Mouse (Mus musculus) testis, postnatal 10 days (tissue): ENCODE measurements around the gene Aoc1.
"Not testable (repeated sequence)": the region's sequence is repeated elsewhere in the genome, so short reads cannot be mapped to it uniquely, and the experiment has no call there.

Experiments used
- DNase-seq: peaks from one replicate; pipeline ENCODE4 v3.0.0; 2021; ENCODE audit warnings: low spot score

Gene Aoc1

DNA sequence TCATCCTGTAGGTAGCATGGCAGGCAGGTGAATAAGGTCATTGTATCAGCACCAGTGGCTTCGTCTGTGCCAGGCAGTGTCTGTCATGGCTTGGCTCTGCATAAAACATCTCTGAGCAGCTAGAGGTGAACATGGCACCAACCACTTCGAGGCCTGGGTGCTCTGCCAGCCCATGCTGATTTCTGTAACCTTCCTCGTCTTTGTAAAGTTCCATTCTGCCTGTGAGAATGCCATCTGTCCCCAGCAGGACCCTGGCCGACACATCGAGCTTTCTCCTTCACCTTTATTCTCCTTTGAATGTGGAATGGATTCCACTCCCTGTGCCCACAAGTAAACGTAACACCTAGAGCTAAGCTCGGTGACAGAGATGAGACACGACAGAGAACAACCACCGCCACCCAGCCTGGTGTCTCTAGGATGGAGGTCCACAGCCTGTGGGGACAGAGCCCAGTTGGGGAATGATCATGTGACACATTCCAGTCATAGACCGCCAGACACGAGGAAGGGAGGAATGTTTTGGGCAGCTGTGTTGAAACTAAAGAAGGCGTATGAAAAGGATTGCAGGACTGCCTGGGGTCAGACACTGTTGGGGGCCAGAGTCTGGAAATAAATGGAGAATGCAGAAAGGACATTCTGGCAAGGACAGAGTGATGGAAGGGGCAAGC is 10.9 kb upstream of the Aoc1 start:
- peak; percentile 26 for DNase-seq

DNA sequence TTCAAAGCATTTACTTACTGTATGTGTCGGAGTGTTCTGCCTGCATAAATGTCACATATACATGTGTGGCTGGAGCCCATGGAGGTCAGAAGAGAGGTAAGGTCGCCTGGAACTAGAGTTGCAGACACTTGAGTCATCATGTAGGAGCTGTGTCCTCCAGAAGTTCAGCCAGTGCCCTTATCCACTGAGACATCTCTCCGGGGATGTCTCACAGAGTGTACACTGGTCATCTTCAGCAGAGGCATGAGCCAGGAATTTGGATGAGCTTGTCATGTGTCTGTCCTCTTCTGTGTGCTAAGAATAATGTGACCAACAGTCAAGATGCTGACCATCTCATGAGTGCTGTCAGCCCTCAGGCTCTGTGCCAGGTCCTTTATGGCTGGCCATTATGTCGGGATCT is 9.9 kb upstream of the Aoc1 start:
- DNase-seq: peak; percentile 30

DNA sequence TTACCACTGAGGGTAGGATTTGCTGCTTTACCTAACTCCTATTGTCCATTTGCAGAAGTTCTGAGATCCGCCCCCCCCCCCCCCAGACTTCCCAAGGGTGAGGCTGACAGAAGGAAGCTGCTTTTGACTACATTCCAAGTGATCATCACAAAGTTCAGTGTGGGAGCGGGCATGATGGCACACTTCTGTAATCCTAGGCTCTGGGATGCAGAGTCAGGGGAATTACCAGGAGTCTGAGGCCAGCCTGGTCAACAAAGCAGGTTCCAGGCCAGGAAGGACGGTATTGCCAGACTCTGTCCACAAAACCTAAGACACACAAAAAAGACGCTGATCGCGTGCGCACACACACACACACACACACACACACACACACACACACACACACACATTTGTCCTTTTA is 9.2 kb upstream of the Aoc1 start:
- peak; percentile 23 for DNase-seq

DNA sequence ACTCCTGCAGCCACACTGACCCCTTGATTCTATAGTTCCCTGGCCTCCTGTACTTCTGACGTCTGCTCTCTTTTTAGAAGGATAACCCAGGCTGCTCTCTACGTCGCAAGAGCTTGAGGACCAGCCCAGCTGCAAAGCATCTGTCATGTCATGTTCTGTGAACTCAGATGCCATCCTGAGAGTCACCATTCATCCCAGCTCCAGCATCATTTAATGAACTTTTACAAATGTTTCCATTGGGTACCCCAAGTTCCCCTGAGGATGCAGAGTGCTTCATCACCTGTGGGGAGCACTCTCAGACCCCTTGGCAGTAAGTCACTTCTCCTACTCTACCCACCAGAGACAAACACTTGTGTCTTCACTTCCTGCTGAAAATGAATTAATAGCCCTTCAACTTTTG is 8.5 kb upstream of the Aoc1 start:
- DNase-seq: peak; percentile 19

DNA sequence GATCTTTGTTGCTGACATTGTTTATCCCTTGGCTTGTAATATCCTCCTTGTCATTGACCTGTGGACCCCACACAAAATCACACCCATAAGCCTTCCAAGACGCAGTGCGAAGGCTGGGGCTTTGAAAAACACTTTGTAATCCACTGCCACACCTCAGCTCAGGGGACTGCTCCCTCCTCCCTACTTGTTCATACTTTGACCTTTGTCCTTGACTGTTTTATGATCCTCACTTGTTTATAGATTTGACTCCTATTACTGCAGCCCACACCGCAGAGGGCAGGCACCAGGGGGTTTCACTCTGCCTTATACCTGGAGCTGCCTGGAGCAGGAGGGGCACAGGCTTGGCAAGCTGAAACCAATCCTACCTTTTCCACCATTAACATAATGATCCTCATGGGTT is 8.0 kb upstream of the Aoc1 start:
- peak; percentile 16 for DNase-seq

DNA sequence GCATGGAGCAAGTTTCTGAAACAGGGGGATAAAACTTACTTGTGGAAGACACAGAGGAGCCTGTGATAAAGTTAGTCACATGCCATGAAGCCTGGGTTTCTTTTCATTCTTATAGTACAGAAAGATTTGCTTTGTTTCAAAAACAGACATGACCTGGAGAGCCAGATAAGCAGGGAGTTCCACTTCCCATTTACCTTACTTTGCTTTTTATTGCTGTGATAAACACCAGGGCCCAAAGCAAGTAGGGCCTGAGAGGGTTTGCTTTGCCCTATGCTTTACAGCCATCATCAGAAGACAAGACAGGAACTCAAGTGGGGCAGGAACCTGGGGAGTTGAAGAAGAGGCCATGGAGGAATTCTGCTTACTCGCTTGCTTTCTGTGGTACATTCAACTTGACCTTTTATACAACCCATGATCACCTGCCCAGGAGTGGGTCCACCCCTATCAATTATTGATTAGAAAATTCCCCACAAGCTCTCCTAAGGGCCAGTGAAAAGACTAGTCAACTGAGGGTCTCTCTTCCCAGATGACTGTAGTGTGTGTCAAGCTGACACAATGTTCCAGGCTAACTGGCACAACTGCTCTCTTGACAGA is 7.4 kb upstream of the Aoc1 start:
- DNase-seq: peak; percentile 7

DNA sequence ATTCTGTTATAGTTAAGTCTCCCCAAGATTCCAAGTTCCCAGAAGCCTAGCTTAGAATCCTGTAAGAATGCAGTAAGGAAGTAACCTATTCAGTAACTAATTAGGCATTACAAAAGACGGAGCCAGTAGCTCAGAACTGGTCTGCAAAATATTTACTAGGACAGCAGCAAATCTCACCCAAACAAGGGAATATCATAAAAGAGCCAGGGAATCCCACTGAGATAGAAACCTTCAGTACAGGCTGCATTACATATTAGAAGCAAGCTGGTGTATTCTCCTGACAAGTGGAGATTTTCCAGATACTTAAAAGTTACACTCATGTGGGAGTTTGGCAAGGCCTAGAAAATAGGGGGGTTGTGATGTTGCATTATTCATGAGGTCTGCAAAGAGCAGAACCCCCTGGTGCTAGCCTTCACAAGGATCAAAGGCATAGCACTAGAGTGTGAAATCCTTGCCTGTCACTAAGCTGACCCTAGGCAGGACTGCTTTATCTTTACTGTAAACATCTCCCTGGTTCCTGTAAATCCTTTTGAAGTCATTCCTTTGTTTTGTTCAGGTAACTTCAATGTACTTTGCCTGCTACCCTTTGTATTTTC is 6.2 kb upstream of the Aoc1 start:
- peak; percentile 1 for DNase-seq

DNA sequence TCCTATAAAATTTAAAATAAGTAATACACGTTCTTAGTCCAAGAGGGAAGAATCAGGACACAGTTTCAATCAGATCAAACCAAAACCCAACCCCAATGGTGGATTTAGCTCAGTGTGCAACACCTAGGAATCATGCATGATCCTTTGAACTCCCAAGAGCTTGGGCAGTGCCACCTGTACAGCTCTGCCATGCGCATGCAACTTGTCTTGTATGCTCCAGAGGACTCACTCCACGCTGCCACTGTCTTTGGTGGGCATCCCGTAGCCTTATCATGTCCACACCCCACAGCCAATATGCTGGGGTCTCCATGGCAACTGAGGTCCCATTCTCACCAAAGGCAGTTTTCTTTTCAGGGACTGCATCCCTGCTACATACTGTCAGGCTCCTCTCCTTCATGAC is 5.5 kb upstream of the Aoc1 start:
- DNase-seq: peak; percentile 25

DNA sequence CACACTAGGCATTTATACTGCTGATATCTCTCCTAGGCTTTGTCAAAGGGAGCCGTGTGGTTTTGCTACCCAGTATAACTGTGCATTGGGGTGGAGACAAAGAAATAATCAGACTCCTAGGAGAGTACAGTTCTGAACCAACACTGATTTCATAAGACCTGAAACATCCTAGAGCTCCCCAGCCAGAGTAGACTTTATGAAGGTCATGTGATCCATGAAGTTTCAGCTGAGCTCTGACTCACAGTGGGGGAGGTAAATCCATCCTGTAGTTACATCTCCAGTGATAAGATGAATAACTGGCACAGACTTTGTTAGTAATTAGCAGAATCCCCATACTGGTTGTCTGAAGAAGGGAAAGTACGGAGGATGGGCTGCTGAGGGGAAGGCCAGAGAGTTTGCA is 2.9 kb upstream of the Aoc1 start:
- no peak for DNase-seq

DNA sequence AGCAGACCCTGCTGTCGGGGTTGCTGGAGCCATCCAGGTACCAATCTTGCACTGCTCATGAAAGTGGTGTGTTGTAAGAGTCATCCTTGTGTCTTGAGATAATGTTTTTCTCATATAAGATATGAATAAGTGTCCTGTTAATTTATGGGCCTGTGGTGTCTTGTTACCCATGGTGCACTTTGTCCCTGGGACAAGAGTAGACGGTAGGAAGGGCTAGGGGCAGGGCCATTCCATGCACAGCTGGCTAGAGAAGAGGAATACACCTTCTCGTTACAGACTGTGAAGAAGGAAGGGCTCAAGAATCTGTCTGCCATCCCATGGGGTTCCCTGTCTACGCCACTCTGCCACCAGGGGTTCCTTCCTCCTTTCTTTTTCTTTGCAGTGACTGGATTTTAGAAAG is 1.9 kb downstream of the Aoc1 start:
- DNase-seq: no peak

DNA sequence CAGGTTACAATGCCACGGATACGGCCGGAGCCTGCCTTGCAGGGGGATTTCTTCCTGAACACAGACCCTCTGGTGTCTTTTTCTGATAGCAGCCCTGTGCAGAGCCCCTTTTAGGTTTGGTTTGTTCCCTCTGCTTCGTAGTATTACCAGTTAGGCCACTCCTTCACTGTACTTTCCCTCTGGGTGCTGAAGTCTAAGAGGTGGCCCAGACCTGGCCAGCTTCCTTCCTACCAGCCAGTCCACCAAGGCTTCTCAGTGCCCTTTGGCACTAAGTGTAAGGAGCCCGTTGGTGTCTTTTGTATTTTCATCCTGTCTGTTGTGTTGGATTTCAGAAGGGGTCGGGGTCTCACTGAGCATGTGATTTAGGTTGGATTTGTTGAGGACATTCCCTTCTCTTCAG is 2.8 kb downstream of the Aoc1 start:
- no peak for DNase-seq

DNA sequence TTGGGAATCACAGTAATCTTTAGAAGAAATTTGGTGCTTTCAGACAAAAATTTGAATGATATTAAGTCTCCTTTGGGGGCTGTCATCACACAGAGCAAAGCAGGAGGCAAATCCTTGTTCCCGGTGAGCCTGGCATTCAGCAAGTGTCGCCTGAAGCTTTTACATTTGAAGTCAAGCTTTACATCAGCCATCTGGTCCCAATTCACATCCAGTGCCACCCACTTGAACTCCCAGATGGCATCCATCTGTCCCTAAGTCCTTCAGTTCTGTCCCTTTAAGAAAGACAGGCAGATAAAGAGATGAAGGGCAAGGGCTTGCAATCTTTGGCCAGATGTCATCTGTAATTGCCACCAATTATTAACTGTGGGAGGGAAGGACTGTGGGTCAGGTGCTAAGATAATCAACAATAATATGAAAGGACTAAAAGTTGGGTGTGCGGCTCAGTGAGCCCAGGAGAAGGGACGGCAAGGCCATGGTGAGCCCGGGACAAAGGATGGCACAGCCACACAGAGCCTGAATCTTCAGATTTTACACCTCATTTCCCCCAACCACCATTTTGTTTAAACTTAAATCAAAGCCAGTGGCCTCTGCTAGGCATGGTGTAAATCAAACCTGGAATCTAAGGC is 3.9 kb downstream of the Aoc1 start:
- no peak for DNase-seq

DNA sequence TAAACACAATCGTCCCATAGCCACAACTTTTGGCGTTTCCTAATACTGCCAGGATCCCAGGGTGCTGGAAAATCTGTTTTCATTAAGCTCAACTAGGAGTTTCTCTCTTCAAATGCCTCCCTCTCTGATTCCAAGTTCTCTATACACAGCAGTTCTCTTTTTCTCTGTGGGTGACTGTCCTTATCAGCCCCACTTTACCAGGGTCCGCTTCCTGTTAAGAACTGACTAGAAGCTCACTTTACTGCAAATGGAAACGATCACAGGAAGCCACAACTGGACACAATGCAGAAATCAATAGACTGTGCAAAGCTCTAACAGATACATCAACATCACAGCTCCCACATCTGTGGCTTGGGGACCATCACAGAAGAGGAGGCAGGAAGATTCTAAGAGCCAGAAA is 21.5 kb downstream of the Aoc1 start:
- peak; percentile 1 for DNase-seq

DNA sequence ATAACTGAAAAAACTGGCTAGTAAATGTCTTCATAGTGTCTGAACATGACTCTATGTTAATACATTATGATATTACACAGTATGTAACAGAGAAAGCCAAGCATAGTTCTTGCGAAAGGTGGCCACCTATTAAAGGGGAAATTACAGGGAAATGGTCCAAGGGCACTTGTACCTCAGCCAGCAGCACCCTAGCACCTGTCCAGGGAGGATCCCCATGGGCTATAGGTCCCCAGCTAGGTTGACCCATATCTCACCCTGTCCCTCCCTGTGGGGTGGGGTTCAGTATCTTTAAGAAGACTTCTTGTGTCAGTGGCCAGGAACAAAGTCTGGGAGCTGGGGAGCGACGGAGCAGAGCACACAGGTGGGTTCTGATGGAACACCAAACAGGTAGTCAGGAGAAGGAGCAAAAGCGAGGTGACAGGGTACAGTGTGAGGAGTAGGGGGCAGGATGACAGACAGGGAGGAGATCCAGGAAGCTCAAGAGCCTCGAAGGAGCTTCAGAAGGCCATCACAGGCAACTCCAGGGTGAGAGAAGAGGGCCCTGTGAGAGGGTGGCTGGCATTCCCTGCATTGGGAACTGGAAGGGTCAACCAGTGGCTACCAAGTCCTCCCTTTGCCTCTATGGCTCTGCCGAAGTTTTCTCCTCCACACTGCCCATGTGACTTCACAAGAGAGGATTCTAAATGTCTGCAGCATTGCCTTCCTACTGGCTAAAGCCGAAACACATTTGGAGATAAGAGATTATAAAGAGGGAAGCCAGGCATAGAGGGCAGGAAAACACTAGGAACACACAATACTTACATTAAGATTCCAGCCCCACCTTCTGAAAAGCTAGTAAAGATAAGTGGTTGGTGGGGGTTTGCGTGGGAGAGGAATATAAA is 22.5 kb downstream of the Aoc1 start:
- peak; percentile 31 for DNase-seq

DNA sequence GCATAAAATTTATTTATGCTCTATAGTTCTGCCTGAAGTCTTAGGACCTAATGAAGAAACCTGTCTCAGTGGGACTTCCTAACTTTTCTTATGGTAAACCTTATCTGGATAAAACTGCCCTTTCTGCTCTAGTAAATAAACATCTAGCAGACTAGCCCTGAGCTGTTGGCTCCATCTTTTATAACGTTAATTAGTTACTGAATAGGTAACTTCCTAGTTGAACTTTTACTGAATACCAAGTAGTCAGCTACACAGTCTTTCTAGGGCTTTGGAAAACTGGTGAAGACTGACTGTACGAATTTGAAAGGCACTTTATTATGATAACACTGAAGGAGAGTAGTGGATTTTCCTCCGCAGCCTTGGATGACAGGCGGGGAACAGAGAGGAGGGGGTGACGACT is 23.2 kb downstream of the Aoc1 start:
- no peak for DNase-seq

DNA sequence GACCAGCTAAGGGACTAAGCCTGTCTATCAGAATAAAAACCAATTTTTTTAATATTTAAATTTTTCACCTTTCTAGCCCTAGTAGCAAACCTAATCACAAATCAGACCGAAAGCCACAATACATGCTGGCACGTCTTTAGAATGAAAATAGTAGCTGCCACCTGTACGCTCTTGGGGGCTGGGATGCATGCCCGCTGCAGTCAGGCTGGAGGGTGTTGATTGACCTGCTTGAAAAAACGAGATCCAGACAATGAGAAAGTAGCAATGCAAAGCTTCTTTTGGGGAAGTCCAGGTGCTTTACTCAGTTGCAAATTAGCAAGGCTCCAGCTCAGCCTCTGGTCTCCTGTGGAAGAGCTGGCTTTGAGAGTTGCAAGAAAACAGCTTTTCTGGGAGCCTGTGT is 24.3 kb downstream of the Aoc1 start:
- peak; percentile 17 for DNase-seq

DNA sequence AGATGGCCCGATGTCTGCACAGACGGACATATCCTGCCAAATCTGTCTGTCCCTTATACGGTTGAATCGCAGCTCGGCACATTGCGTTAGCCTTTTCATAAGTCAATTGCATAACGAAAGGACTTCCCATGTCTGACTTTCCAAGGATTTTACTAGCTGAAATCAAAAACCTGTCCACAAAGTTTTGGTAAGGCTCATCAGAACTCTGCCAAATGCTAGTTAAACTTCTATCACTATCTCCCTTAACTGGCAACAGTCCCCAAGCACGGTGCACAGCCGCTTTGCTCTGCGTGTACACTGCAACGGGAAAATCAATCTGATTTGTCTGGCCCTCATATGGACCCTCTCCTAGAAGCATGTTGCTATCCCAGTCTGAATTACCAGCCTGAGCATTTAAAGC is 28.6 kb downstream of the Aoc1 start:
- not testable (repeated sequence) for DNase-seq

DNA sequence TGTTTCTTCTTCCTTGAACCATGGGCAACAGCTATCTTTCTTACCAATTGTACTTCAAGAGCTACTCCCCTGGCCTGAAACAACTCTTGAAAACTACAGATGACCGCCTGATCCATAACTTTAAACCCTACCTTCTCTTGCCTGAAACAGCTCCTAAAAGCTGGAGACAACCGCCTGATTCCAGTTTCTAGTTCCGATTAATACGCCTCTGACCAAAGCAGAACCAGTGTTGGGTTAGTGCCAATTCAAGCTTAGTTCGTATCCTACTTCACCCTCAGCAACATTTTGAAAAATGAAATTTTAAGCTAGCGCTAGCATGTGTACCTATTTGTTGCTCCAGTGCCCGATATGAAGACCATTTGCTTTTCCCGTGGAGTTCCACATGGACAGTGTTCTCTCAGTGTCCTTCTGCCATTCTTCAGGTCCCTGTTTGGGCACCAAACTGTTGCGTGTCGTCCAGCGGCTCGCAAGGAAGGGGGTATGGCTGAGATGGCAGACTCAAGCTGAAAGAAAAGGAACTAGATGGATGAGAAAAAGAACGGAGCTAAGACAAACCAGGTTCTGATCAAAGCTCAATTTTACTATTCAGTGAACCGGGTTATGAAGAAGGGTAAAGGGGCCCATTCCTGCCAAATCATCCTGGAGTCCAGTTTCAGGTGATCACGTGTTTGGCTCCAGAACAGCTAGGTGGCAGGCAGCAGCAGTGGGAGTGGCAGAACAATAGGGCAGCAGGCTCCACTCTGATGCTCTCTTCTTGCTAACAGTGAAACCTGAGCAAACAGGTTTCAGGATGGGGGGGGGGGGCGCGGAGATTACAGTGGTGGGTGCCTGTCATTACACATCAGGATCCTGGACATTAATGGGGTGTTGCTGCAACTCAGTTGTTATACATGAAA is 30.1 kb downstream of the Aoc1 start:
- no peak for DNase-seq

DNA sequence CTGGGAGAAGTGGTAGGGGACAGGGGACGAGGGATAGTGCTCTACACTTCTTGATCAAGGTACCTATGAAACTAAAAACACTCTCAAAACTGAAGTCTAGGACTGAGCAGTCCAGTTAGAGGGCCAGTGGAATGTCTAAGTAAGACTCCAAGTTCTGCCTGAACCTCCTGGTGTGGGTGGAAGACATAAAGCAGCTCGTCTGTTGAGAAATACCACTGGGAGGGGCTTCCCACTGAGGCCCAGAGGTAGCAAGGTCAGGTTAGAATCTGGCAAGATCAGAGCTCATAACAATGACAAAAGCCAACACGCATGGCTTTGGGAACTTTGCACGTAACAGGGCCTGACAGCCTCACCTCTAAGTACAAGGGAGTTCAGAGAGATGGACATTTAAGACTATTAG is 30.7 kb downstream of the Aoc1 start:
- no peak for DNase-seq

DNA sequence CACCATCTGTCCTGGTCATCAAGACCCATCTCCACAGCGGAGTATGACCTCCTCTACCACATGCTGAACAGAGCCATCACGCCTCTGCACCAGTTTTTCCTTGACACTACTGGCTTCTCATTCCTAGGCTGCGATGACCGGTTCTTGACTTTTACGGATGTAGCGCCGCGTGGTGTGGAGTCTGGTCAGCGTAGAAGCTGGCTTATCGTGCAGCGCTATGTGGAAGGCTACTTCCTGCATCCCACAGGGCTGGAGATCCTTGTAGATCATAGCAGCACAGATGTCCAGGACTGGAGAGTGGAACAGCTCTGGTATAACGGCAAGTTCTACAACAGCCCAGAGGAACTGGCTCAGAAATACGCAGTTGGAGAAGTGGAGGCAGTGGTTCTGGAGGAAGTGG is 32.9 kb downstream of the Aoc1 start:
- peak; percentile 13 for DNase-seq

DNA sequence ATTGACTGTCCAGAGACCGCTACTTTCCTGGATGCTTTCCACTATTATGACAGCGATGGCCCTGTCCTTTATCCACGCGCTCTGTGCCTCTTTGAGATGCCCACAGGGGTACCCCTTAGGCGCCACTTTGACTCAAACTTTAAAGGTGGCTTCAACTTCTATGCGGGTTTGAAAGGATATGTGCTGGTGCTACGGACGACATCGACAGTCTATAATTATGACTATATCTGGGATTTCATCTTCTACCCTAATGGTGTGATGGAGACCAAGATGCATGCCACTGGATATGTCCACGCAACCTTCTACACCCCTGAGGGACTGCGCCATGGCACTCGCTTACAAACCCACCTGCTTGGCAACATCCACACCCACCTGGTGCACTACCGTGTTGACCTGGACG is 33.7 kb downstream of the Aoc1 start:
- DNase-seq: peak; percentile 17
